Mouse (Mus musculus) myocyte (in vitro differentiated cells): Measurements from ENCODE around the gene Anapc5.

ENCODE experiments used
- CEBPB ChIP-seq: IDR thresholded peaks from 2 replicates; pipeline ENCODE4 v1.6.1; 2011; ENCODE audit warnings: mild to moderate bottlenecking, moderate library complexity; ENCODE audit not compliant: poor library complexity, insufficient read depth, severe bottlenecking
- E2F4 ChIP-seq: IDR thresholded peaks from one replicate; pipeline ENCODE4 v1.6.1; 2011; ENCODE audit warnings: mild to moderate bottlenecking, control low read depth, moderate library complexity; ENCODE audit not compliant: insufficient read depth
- MAX ChIP-seq: IDR thresholded peaks from one replicate; pipeline ENCODE4 v1.6.1; 2011; ENCODE audit warnings: low read depth, mild to moderate bottlenecking, control low read depth
- MYOD1 ChIP-seq, 3 experiments: IDR thresholded peaks; one replicate each; pipeline ENCODE4 v1.6.1; 2011; ENCODE audit warnings: control low read depth in 2 of 3, low read depth in 2 of 3, mild to moderate bottlenecking in 2 of 3, moderate library complexity in 1 of 3; ENCODE audit not compliant: insufficient read length in 2 of 3, control insufficient read depth in 1 of 3
- MYOG ChIP-seq, 3 experiments: IDR thresholded peaks; one replicate each; pipeline ENCODE4 v1.6.1; 2011; ENCODE audit warnings: control low read depth in 2 of 3, low read depth in 2 of 3, mild to moderate bottlenecking in 2 of 3; ENCODE audit not compliant: insufficient read length in 2 of 3, control insufficient read depth in 1 of 3, insufficient read depth in 1 of 3
- POLR2A ChIP-seq: IDR thresholded peaks from one replicate; pipeline ENCODE4 v1.6.1; 2011; ENCODE audit warnings: low read depth, mild to moderate bottlenecking, control low read depth, moderate library complexity; ENCODE audit not compliant: insufficient read length
- POLR2AphosphoS2 ChIP-seq: IDR thresholded peaks from one replicate; pipeline ENCODE4 v1.6.1; 2011; ENCODE audit warnings: low read depth, control low read depth; ENCODE audit not compliant: insufficient read length
- REST ChIP-seq: IDR thresholded peaks from one replicate; pipeline ENCODE4 v1.6.1; 2011; ENCODE audit warnings: mild to moderate bottlenecking, control low read depth, moderate library complexity; ENCODE audit not compliant: insufficient read depth, insufficient read length
- TCF12 ChIP-seq: IDR thresholded peaks from one replicate; pipeline ENCODE4 v1.6.1; 2011; ENCODE audit warnings: mild to moderate bottlenecking, control low read depth; ENCODE audit not compliant: poor library complexity, insufficient read depth, severe bottlenecking
- TCF3 ChIP-seq: IDR thresholded peaks from one replicate; pipeline ENCODE4 v1.6.1; 2011; ENCODE audit warnings: low read depth, control low read depth; ENCODE audit not compliant: insufficient read length
- USF1 ChIP-seq: IDR thresholded peaks from one replicate; pipeline ENCODE4 v1.6.1; 2011; ENCODE audit warnings: low read depth, mild to moderate bottlenecking, control low read depth, moderate library complexity

DNA sequence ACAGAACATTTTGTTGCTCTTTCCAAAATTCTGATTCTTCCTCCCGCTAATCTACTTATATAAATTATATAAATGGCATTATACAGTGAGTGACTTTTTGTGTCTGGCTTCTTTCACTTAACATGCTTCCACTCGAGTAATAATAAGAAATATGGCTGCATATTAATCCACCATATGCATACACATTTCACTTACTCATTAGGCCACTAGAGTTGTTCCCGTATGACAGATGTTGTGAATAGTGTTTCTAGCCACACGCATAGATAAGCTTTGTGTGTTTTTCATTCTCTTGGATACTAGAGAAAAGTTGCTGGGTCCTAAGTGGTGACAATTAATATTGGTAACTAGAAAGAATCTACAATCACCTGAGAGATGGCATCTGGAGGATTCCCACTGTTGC lies 65.5 kb downstream of the Anapc5 start:
- TF ChIP-seq CEBPB = no peak
- TF ChIP-seq POLR2A = no peak
- TF ChIP-seq USF1 = no peak
- TF ChIP-seq E2F4 = no peak
- TF ChIP-seq POLR2AphosphoS2 = no peak
- TF ChIP-seq MAX = no peak
- no peak for TF ChIP-seq MYOD1 (IDR thresholded peaks at IDR 0.05; ENCODE audit: control insufficient read depth in 1 of 3, insufficient read length in 2 of 3, low read depth in 2 of 3)
- no peak for TF ChIP-seq MYOG (IDR thresholded peaks at IDR 0.05; ENCODE audit: control insufficient read depth in 1 of 3, insufficient read depth in 1 of 3, insufficient read length in 2 of 3, low read depth in 2 of 3)
- no peak for TF ChIP-seq TCF12
- TF ChIP-seq REST = no peak
- no peak for TF ChIP-seq TCF3
